10 mouse cellular contexts compared by ENCODE assay signal in the genomic region with DNA sequence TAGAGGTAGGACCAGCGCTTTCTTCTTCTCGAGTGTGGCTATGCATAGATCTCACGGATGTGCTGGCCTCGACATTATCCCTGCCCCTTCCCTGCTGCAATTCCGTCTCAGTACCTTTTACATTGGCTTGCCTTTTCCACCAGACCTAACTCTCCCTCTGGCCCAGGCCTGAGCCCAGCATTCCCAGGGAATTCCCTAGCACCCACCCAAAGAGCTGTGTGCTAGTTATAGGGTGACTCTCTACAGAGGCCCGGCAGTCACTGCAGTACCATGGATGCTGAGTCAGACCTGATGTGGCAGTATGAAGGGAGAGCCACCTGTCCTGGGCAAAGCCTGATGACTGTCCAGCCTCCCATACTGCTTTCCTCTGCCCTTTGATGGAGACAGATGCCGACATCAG. TPM values are rescaled to one million over a fixed set of nuclear protein-coding genes. Genes with fewer than 3 reads are reported as not detected.
A peak's percentile ranks its signal among the peaks of the same experiment; 100 is the strongest.
DNase-seq lines count a peak whose midpoint lies in the region; ATAC-seq and TF ChIP-seq lines count a peak whose summit lies in the region.
"Had no signal": no experiment of that assay in that cellular context is flagged by ENCODE, and none has a peak within 500 bp of the region (broad histone marks: within the 10 kb centered on the region; RNA-seq: fewer than 3 reads in every experiment).

No protein-coding gene starts in this region.

- peaks cover 43% of the 10 kb centered on the region for H3K27me3 ChIP-seq in heart, embryonic 13.5 days (replicated peaks)
- peaks cover 37% of the 10 kb centered on the region for H3K27me3 ChIP-seq in E14TG2a.4 (ENCODE audit: insufficient read depth, low read length)
- H3K27me3 ChIP-seq in embryonic facial prominence, embryonic 12.5 days = peaks cover 34% of the 10 kb centered on the region
- H3K27me3 ChIP-seq in lung, postnatal 0 days (replicated peaks; ENCODE audit: insufficient read depth, low read length) = no peaks in the 10 kb centered on the region

- WGBS in heart, embryonic 13.5 days = 30% methylated on average over 7 of the region's 7 CpGs
- WGBS in embryonic facial prominence, embryonic 12.5 days = 26% methylated on average over 7 of the region's 7 CpGs
- 29% methylated on average over 7 of the region's 7 CpGs for WGBS in lung, postnatal 0 days

- no peaks in the 10 kb centered on the region for H3K36me3 ChIP-seq in heart, embryonic 13.5 days
- H3K36me3 ChIP-seq in E14TG2a.4 (ENCODE audit: insufficient read depth, low read length) = no peaks in the 10 kb centered on the region
- H3K36me3 ChIP-seq in embryonic facial prominence, embryonic 12.5 days = no peaks in the 10 kb centered on the region
- no peaks in the 10 kb centered on the region for H3K36me3 ChIP-seq in lung, postnatal 0 days (ENCODE audit: insufficient read depth, low read length)

- H3K4me3 ChIP-seq in heart, embryonic 13.5 days = peak overlapping the region; percentile 51
- H3K4me3 ChIP-seq in E14TG2a.4 (replicated peaks; ENCODE audit: low read length) = peak overlapping the region; percentile 50
- 0 out of 2 replicates have a peak overlapping the region, but pooled peaks have one; percentile 27 for H3K4me3 ChIP-seq in embryonic facial prominence, embryonic 12.5 days
- no peak overlapping the region for H3K4me3 ChIP-seq in lung, postnatal 0 days (ENCODE audit: low read depth, low read length)

- peak overlapping the region; percentile 72; the same call in 1 of the 2 replicates for H3K9ac ChIP-seq in heart, embryonic 13.5 days
- no peak overlapping the region for H3K9ac ChIP-seq in embryonic facial prominence, embryonic 12.5 days
- H3K9ac ChIP-seq in lung, postnatal 0 days (replicated peaks; ENCODE audit: low read depth) = no peak overlapping the region

- intact Hi-C loops in heart, postnatal 25 days (cut with DNase I) = loop anchor here (5.0 kb wide), 1 partner anchor 51 kb away; no protein-coding TSS in a partner anchor
- intact Hi-C loops in left cerebral cortex, postnatal 25 days (cut with DNase I) = loop anchor here (2.0 kb wide), 2 partner anchors 33 to 55 kb away; partner anchors contain the start of gene Bbs2

- no peak for ATAC-seq in heart, embryonic 13.5 days (ENCODE audit: extremely low read depth, insufficient number of reproducible peaks, low FRiP score, low TSS enrichment)
- 0 out of 2 replicates have a peak, but pooled peaks have one; percentile 24 for ATAC-seq in embryonic facial prominence, embryonic 12.5 days (ENCODE audit: insufficient number of reproducible peaks, insufficient read depth, low FRiP score, low TSS enrichment)
- no peak for ATAC-seq in megakaryocyte-erythroid progenitor cell, adult 5-6 weeks (replicated peaks; ENCODE audit: low FRiP score, low TSS enrichment, poor library complexity, severe bottlenecking)
- ATAC-seq in lung, postnatal 0 days = no peak

- H3K9me3 ChIP-seq in heart, embryonic 13.5 days = no peaks in the 10 kb centered on the region
- H3K9me3 ChIP-seq in E14TG2a.4 (ENCODE audit: low read length) = no peaks in the 10 kb centered on the region
- no peaks in the 10 kb centered on the region for H3K9me3 ChIP-seq in embryonic facial prominence, embryonic 12.5 days
- H3K9me3 ChIP-seq in lung, postnatal 0 days (ENCODE audit: low read length) = no peaks in the 10 kb centered on the region

- peak overlapping the region; percentile 75 for H3K4me2 ChIP-seq in heart, embryonic 13.5 days
- H3K4me2 ChIP-seq in embryonic facial prominence, embryonic 12.5 days (replicated peaks) = peak overlapping the region; percentile 57
- H3K4me2 ChIP-seq in lung, postnatal 0 days (replicated peaks; ENCODE audit: low read depth, low read length) = no peak overlapping the region

- TF ChIP-seq CTCF in E14TG2a.4 (conservative IDR thresholded peaks at IDR 0.05; ENCODE audit: low read length) = no peak
- TF ChIP-seq CTCF in lung, postnatal 0 days (IDR thresholded peaks at IDR 0.05) = no peak

- no peak overlapping the region for H3K27ac ChIP-seq in heart, embryonic 13.5 days (replicated peaks)
- H3K27ac ChIP-seq in embryonic facial prominence, embryonic 12.5 days = no peak overlapping the region
- no peak overlapping the region for H3K27ac ChIP-seq in lung, postnatal 0 days (ENCODE audit: low read length)

- no peak for TF ChIP-seq EP300 in lung, postnatal 0 days (IDR thresholded peaks at IDR 0.05)

- no peak for DNase-seq in heart, postnatal 25 days (ENCODE audit: low spot score)
- peak; percentile 44 to 73 for DNase-seq in left cerebral cortex, postnatal 25 days (ENCODE audit: low spot score in 2 of 2)
- DNase-seq in lung, postnatal 0 days (ENCODE audit: low spot score) = no peak
- no peak for DNase-seq in kidney, adult 9 months

- H3K4me1 ChIP-seq in heart, embryonic 13.5 days = peaks cover 35% of the 10 kb centered on the region
- peaks cover 50% of the 10 kb centered on the region for H3K4me1 ChIP-seq in E14TG2a.4 (replicated peaks; ENCODE audit: low read depth, low read length)
- H3K4me1 ChIP-seq in embryonic facial prominence, embryonic 12.5 days = peaks cover 14% of the 10 kb centered on the region
- H3K4me1 ChIP-seq in lung, postnatal 0 days (ENCODE audit: insufficient read depth, low read depth, low read length) = no peaks in the 10 kb centered on the region

RNA-seq across cellular contexts. Expression of gene Mt3, which starts 1.0 kb away (rescaled TPM):
- 36.5 and 47.5 TPM in 2 replicates for polyA plus RNA-seq in heart, embryonic 13.5 days (2015; fragmentation: Nextera tagmentation; extraction: Ambion mirVana)
- 1 to 10 TPM; 3.2 to 5.6 TPM for total RNA-seq in heart, postnatal 25 days (2021)
- polyA plus RNA-seq in embryonic facial prominence, embryonic 12.5 days (2016; fragmentation: Nextera tagmentation; extraction: Ambion mirVana) = 4.7 and 5.7 TPM in 2 replicates
- total RNA-seq in left cerebral cortex, postnatal 25 days (2021) = 100 to 1,000 TPM; 827 to 906 TPM
- total RNA-seq in megakaryocyte-erythroid progenitor cell, adult 5-6 weeks (2014; fragmentation: Nextera tagmentation) = not detected in 2 replicates
- not detected in 2 replicates for total RNA-seq in megakaryocyte-erythroid progenitor cell, adult 5-6 weeks (2017)
- polyA plus RNA-seq in lung, postnatal 0 days (2015; fragmentation: Nextera tagmentation; extraction: Ambion mirVana) = 2.6 TPM in 2 replicates
- total RNA-seq: hematopoietic stem cell, adult 5-6 weeks had no signal

RNA-seq across cellular contexts. Expression of gene Mt4, which starts 16.5 kb away (rescaled TPM):
- polyA plus RNA-seq in heart, embryonic 13.5 days (2015; fragmentation: Nextera tagmentation; extraction: Ambion mirVana) = not detected in 2 replicates
- total RNA-seq in heart, postnatal 25 days (2021) = not detected
- polyA plus RNA-seq in embryonic facial prominence, embryonic 12.5 days (2016; fragmentation: Nextera tagmentation; extraction: Ambion mirVana) = not detected in 2 replicates
- not detected for total RNA-seq in left cerebral cortex, postnatal 25 days (2021)
- total RNA-seq in megakaryocyte-erythroid progenitor cell, adult 5-6 weeks (2014; fragmentation: Nextera tagmentation) = not detected in 2 replicates
- total RNA-seq in megakaryocyte-erythroid progenitor cell, adult 5-6 weeks (2017) = not detected in 2 replicates
- not detected in 2 replicates for polyA plus RNA-seq in lung, postnatal 0 days (2015; fragmentation: Nextera tagmentation; extraction: Ambion mirVana)
- total RNA-seq: hematopoietic stem cell, adult 5-6 weeks had no signal
- polyA plus RNA-seq: lung, embryonic 16.5 days had no signal

RNA-seq across cellular contexts. Expression of gene Mt2, which starts 19.0 kb away (rescaled TPM):
- polyA plus RNA-seq in heart, embryonic 13.5 days (2015; fragmentation: Nextera tagmentation; extraction: Ambion mirVana) = 27.9 and 61.6 TPM in 2 replicates
- 100 to 1,000 TPM in 1 of 2 experiments, 10 to 100 TPM in 1; 47.6 to 115 TPM for total RNA-seq in heart, postnatal 25 days (2021)
- 28.6 and 37.7 TPM in 2 replicates for polyA plus RNA-seq in embryonic facial prominence, embryonic 12.5 days (2016; fragmentation: Nextera tagmentation; extraction: Ambion mirVana)
- 100 to 1,000 TPM; 386 to 457 TPM for total RNA-seq in left cerebral cortex, postnatal 25 days (2021)
- total RNA-seq in megakaryocyte-erythroid progenitor cell, adult 5-6 weeks (2014; fragmentation: Nextera tagmentation) = 352 and 428 TPM in 2 replicates
- total RNA-seq in megakaryocyte-erythroid progenitor cell, adult 5-6 weeks (2017) = 400 TPM in 2 replicates
- polyA plus RNA-seq in lung, postnatal 0 days (2015; fragmentation: Nextera tagmentation; extraction: Ambion mirVana) = 143 and 159 TPM in 2 replicates

RNA-seq across cellular contexts. Expression of gene Mt1, which starts 25.4 kb away (rescaled TPM):
- 230 and 374 TPM in 2 replicates for polyA plus RNA-seq in heart, embryonic 13.5 days (2015; fragmentation: Nextera tagmentation; extraction: Ambion mirVana)
- total RNA-seq in heart, postnatal 25 days (2021) = 100 to 1,000 TPM; 270 to 370 TPM
- polyA plus RNA-seq in embryonic facial prominence, embryonic 12.5 days (2016; fragmentation: Nextera tagmentation; extraction: Ambion mirVana) = 73.2 and 73.3 TPM in 2 replicates
- total RNA-seq in left cerebral cortex, postnatal 25 days (2021) = 100 to 1,000 TPM; 501 to 574 TPM
- total RNA-seq in megakaryocyte-erythroid progenitor cell, adult 5-6 weeks (2014; fragmentation: Nextera tagmentation) = 524 and 583 TPM in 2 replicates
- total RNA-seq in megakaryocyte-erythroid progenitor cell, adult 5-6 weeks (2017) = 648 and 717 TPM in 2 replicates
- 836 and 858 TPM in 2 replicates for polyA plus RNA-seq in lung, postnatal 0 days (2015; fragmentation: Nextera tagmentation; extraction: Ambion mirVana)

RNA-seq across cellular contexts. Expression of gene Bbs2, which starts 54.7 kb away (rescaled TPM):
- 6.3 and 7.1 TPM in 2 replicates for polyA plus RNA-seq in heart, embryonic 13.5 days (2015; fragmentation: Nextera tagmentation; extraction: Ambion mirVana)
- total RNA-seq in heart, postnatal 25 days (2021) = 1 to 10 TPM; 4.2 to 7.4 TPM
- 15.9 and 17.1 TPM in 2 replicates for polyA plus RNA-seq in embryonic facial prominence, embryonic 12.5 days (2016; fragmentation: Nextera tagmentation; extraction: Ambion mirVana)
- 10 to 100 TPM; 24.4 to 31.5 TPM for total RNA-seq in left cerebral cortex, postnatal 25 days (2021)
- total RNA-seq in megakaryocyte-erythroid progenitor cell, adult 5-6 weeks (2014; fragmentation: Nextera tagmentation) = 5.3 and 11.9 TPM in 2 replicates
- 2.0 and 15.9 TPM in 2 replicates for total RNA-seq in megakaryocyte-erythroid progenitor cell, adult 5-6 weeks (2017)
- polyA plus RNA-seq in lung, postnatal 0 days (2015; fragmentation: Nextera tagmentation; extraction: Ambion mirVana) = 7.3 and 9.5 TPM in 2 replicates

Comparison
In these comparisons a context has a peak if more than half of its experiments do, and no peak if none do; other contexts are left out.
1. DNase-seq: peak in left cerebral cortex, postnatal 25 days (2 of 2); none in heart, postnatal 25 days (single experiment), lung, postnatal 0 days (single experiment) and kidney, adult 9 months (single experiment).
2. RNA of gene Mt3, which starts 1.0 kb away (total RNA-seq): 827 to 906 TPM in left cerebral cortex, postnatal 25 days; 3.2 to 5.6 TPM in heart, postnatal 25 days and not detected in megakaryocyte-erythroid progenitor cell, adult 5-6 weeks; every median in the first group is over 100 times any median in the second.